In genomic region chr9:4712367-4712766, GRCm38 (mm10) we compare ENCODE assay signal across 25 mouse cellular contexts.
DNase-seq lines count a peak whose midpoint lies in the region; ATAC-seq lines count a peak whose summit lies in the region.
"Had no signal": no experiment of that assay in that cellular context is flagged by ENCODE, and none has a peak within 500 bp of the region (broad histone marks: within the 10 kb centered on the region; RNA-seq: fewer than 3 reads in every experiment).

No protein-coding gene starts in this region.

- no peaks in the 10 kb centered on the region for H3K9me3 ChIP-seq in forebrain, embryonic 12.5 days
- H3K9me3 ChIP-seq in forebrain, embryonic 10.5 days, result no peaks in the 10 kb centered on the region
- H3K9me3 ChIP-seq in forebrain, embryonic 14.5 days (replicated peaks; ENCODE audit: control insufficient read depth, low read length), result no peaks in the 10 kb centered on the region
- no peaks in the 10 kb centered on the region for H3K9me3 ChIP-seq in forebrain, embryonic 11.5 days (ENCODE audit: control insufficient read depth, low read length)
- H3K9me3 ChIP-seq in forebrain, embryonic 16.5 days (ENCODE audit: control insufficient read depth, low read length), result no peaks in the 10 kb centered on the region
- H3K9me3 ChIP-seq: embryonic facial prominence, embryonic 13.5 days; embryonic facial prominence, embryonic 15.5 days; G1E had no signal

- intact Hi-C loops in left cerebral cortex, postnatal 4 days (cut with DNase I), result no loop called here

- DNase-seq in forebrain, embryonic 10.5 days (ENCODE audit: extremely low spot score, low spot score), result no peak
- peak; percentile 70 for DNase-seq in forebrain, embryonic 14.5 days (ENCODE audit: low spot score)
- no peak for DNase-seq in forebrain, embryonic 11.5 days (ENCODE audit: low spot score)
- no peak for DNase-seq in left cerebral cortex, postnatal 4 days
- DNase-seq: adrenal gland, adult 8-10 months; adrenal gland, postnatal 14 days; adrenal gland, postnatal 36 days; B cell, adult 2 months; cerebellum, adult 11 months; cerebellum, adult 18-20 months; cerebellum, adult 8-10 months; cerebellum, adult 9-11 months; cerebellum, postnatal 14 days; cerebellum, postnatal 36 days; embryo, embryonic 11 days had no signal

- no peaks in the 10 kb centered on the region for H3K36me3 ChIP-seq in forebrain, embryonic 12.5 days (replicated peaks)
- H3K36me3 ChIP-seq in forebrain, embryonic 10.5 days (replicated peaks), result no peaks in the 10 kb centered on the region
- no peaks in the 10 kb centered on the region for H3K36me3 ChIP-seq in forebrain, embryonic 14.5 days (ENCODE audit: control insufficient read depth, insufficient read depth, low read length)
- no peaks in the 10 kb centered on the region for H3K36me3 ChIP-seq in forebrain, embryonic 11.5 days (ENCODE audit: control insufficient read depth, insufficient read depth, low read length)
- H3K36me3 ChIP-seq in forebrain, embryonic 16.5 days (ENCODE audit: control insufficient read depth, insufficient read depth), result no peaks in the 10 kb centered on the region
- H3K36me3 ChIP-seq: embryonic facial prominence, embryonic 13.5 days; embryonic facial prominence, embryonic 15.5 days; G1E had no signal

- H3K27me3 ChIP-seq in forebrain, embryonic 12.5 days, result no peaks in the 10 kb centered on the region
- no peaks in the 10 kb centered on the region for H3K27me3 ChIP-seq in forebrain, embryonic 10.5 days (ENCODE audit: poor library complexity, severe bottlenecking)
- no peaks in the 10 kb centered on the region for H3K27me3 ChIP-seq in forebrain, embryonic 14.5 days (replicated peaks; ENCODE audit: control insufficient read depth, insufficient read depth, low read length)
- H3K27me3 ChIP-seq in forebrain, embryonic 11.5 days (ENCODE audit: control insufficient read depth, insufficient read depth, low read length), result no peaks in the 10 kb centered on the region
- H3K27me3 ChIP-seq in forebrain, embryonic 16.5 days (replicated peaks; ENCODE audit: control insufficient read depth, insufficient read depth, low read length), result no peaks in the 10 kb centered on the region
- H3K27me3 ChIP-seq: CH12.LX; embryonic facial prominence, embryonic 13.5 days; embryonic facial prominence, embryonic 15.5 days; Patski had no signal

- no peak overlapping the region for H3K4me2 ChIP-seq in forebrain, embryonic 12.5 days
- no peak overlapping the region for H3K4me2 ChIP-seq in forebrain, embryonic 14.5 days (ENCODE audit: low read length)
- H3K4me2 ChIP-seq in forebrain, embryonic 11.5 days (ENCODE audit: low read depth, low read length, severe bottlenecking), result no peak overlapping the region
- no peak overlapping the region for H3K4me2 ChIP-seq in forebrain, embryonic 16.5 days (ENCODE audit: low read length)
- H3K4me2 ChIP-seq: embryonic facial prominence, embryonic 13.5 days; embryonic facial prominence, embryonic 15.5 days had no signal

- ATAC-seq in forebrain, embryonic 12.5 days (ENCODE audit: low FRiP score), result peak; percentile 69; the same call in 1 of the 2 replicates
- ATAC-seq in forebrain, embryonic 14.5 days, result peak; percentile 83
- no peak; the same call in 1 of the 2 replicates for ATAC-seq in forebrain, embryonic 11.5 days (replicated peaks; ENCODE audit: low FRiP score)
- ATAC-seq in forebrain, embryonic 16.5 days, result peak; percentile 86
- ATAC-seq: activated CD4-positive, CD25-positive, alpha-beta regulatory T cell, adult 4 months; CD4-positive, CD25-positive, alpha-beta regulatory T cell, adult 4 months; Patski had no signal

- no peak overlapping the region for H3K27ac ChIP-seq in forebrain, embryonic 12.5 days
- H3K27ac ChIP-seq in forebrain, embryonic 10.5 days, result no peak overlapping the region
- no peak overlapping the region for H3K27ac ChIP-seq in forebrain, embryonic 14.5 days (ENCODE audit: low read depth, low read length)
- H3K27ac ChIP-seq in forebrain, embryonic 11.5 days (ENCODE audit: low read depth, low read length), result no peak overlapping the region
- no peak overlapping the region for H3K27ac ChIP-seq in forebrain, embryonic 16.5 days (ENCODE audit: low read length)
- H3K27ac ChIP-seq: embryonic facial prominence, embryonic 13.5 days; embryonic facial prominence, embryonic 15.5 days had no signal

- no peaks in the 10 kb centered on the region for H3K4me1 ChIP-seq in forebrain, embryonic 12.5 days
- no peaks in the 10 kb centered on the region for H3K4me1 ChIP-seq in forebrain, embryonic 10.5 days
- no peaks in the 10 kb centered on the region for H3K4me1 ChIP-seq in forebrain, embryonic 14.5 days (ENCODE audit: control insufficient read depth, insufficient read depth, low read length)
- H3K4me1 ChIP-seq in forebrain, embryonic 11.5 days (replicated peaks; ENCODE audit: control insufficient read depth, insufficient read depth, low read length), result no peaks in the 10 kb centered on the region
- H3K4me1 ChIP-seq in forebrain, embryonic 16.5 days (replicated peaks; ENCODE audit: control insufficient read depth, insufficient read depth, low read length), result no peaks in the 10 kb centered on the region
- H3K4me1 ChIP-seq: embryonic facial prominence, embryonic 13.5 days; embryonic facial prominence, embryonic 15.5 days had no signal

- H3K4me3 ChIP-seq in forebrain, embryonic 12.5 days (replicated peaks), result no peak overlapping the region
- no peak overlapping the region for H3K4me3 ChIP-seq in forebrain, embryonic 10.5 days
- H3K4me3 ChIP-seq in forebrain, embryonic 14.5 days (ENCODE audit: low read depth, low read length), result no peak overlapping the region
- H3K4me3 ChIP-seq in forebrain, embryonic 11.5 days (ENCODE audit: low read depth, low read length), result no peak overlapping the region
- no peak overlapping the region for H3K4me3 ChIP-seq in forebrain, embryonic 16.5 days (replicated peaks; ENCODE audit: low read length)
- H3K4me3 ChIP-seq: embryonic facial prominence, embryonic 13.5 days; embryonic facial prominence, embryonic 15.5 days; erythroblast, embryonic 14.5 days had no signal

- no peak overlapping the region for H3K9ac ChIP-seq in forebrain, embryonic 12.5 days
- no peak overlapping the region for H3K9ac ChIP-seq in forebrain, embryonic 14.5 days (ENCODE audit: low read length)
- H3K9ac ChIP-seq in forebrain, embryonic 11.5 days (ENCODE audit: low read length), result no peak overlapping the region
- no peak overlapping the region for H3K9ac ChIP-seq in forebrain, embryonic 16.5 days (replicated peaks; ENCODE audit: low read depth, low read length)
- H3K9ac ChIP-seq: embryonic facial prominence, embryonic 13.5 days; embryonic facial prominence, embryonic 15.5 days had no signal
